Mouse (Mus musculus) lung, adult 2 months (tissue): ENCODE data around the gene Fam213b.

Experiments
- CTCF ChIP-seq: fragments of 200-500 bp; IDR thresholded peaks from 2 replicates; pipeline ENCODE4 v1.5.1; 2011; ENCODE audit warnings: mild to moderate bottlenecking, low read length, control low read depth; ENCODE audit not compliant: insufficient read depth
- POLR2A ChIP-seq: fragments of 200-500 bp; IDR thresholded peaks from 2 replicates; pipeline ENCODE4 v1.6.1; 2011; ENCODE audit warnings: low read depth, mild to moderate bottlenecking, control low read depth, low read length, borderline replicate concordance; ENCODE audit errors: extremely low read depth

- no peak for TF ChIP-seq POLR2A
- peak; percentile 77 for TF ChIP-seq CTCF
These were observed 8.9 kb upstream of the Fam213b start for GRCm38 (mm10) chr4:154907833-154908232.
